Mouse (Mus musculus) cerebellum, adult 2 months (tissue): ENCODE results near the gene Ptk6.

Experiments
- CTCF ChIP-seq: fragments of 200-500 bp; IDR thresholded peaks from 2 replicates; pipeline ENCODE4 v1.5.1; 2011; ENCODE audit warnings: low read depth, mild to moderate bottlenecking, control low read depth, low read length, moderate library complexity, borderline replicate concordance; ENCODE audit not compliant: insufficient read depth
- POLR2A ChIP-seq: fragments of 200-500 bp; IDR thresholded peaks from 2 replicates; pipeline ENCODE4 v1.6.1; 2011; ENCODE audit warnings: low read length, control low read depth, borderline replicate concordance; ENCODE audit not compliant: insufficient read depth

DNA sequence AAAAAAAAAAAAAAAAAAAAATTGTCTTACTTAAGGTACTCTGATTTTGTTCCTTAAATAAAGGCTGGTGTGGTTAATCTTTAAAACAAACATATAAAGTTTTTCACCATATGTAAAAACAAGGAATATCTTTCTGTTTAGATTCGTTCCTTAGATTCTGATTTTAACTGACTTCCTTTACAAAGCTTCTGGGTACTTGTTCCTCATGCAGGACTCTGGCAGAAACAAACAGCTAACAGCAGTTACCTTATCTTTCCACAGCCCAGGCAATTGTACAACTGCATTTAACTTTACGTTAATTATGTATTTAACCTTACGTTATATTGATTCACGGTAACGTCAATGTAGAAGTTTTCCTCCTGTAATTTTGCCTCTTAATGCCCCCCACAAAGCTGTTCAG is 36.1 kb downstream of the Ptk6 start:
- TF ChIP-seq POLR2A (no peak), CTCF (no peak)
